Mouse (Mus musculus) urinary bladder, postnatal 25 days (tissue): Measurements from ENCODE around the gene 2410004P03Rik.
"Not testable (repeated sequence)": the region's sequence is repeated elsewhere in the genome, so short reads cannot be mapped to it uniquely, and the experiment has no call there.

ENCODE experiments used
- DNase-seq: peaks from one replicate; pipeline ENCODE4 v3.0.0; 2022; ENCODE audit warnings: low spot score

The 2410004P03Rik gene

DNA sequence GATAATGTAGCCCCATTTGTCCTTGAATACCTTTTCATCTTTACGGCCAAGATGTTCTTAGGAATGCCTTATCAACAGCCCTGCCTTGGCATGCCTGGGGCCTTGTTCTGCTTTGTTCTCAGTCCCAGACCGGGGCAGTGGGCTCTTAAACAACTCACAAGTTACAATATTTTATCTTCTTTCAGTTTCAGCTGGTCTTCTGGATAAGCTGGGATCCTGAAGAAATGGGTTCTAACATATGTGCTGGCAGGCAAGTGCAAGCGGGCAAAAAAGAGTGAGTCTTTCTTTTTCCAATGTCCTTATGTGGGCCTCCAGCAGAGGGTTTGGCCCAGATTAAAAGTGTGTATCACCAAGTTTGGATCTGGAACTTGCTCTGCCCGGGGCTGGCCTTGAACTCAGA lies 9.6 kb upstream of the 2410004P03Rik start:
- DNase-seq: not testable (repeated sequence)

DNA sequence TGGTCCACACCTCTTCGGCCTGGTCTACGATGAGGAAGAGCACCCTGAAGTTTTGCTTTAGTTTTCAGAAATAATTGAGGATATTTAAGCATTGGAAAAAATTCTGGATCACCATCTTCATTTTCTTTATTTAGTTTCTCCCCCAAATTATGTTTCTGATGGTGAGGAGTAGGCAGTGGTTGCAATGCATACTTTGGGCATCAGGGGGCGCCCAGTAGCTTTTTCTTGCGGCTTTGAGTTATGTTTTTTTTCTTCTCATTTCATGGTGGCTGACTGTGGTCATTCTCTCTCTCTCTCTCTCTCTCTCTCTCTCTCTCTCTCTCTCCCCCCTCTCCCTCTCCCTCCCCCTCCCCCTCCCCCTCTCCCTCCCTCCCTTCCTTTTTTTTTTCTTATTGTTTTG lies 6.9 kb upstream of the 2410004P03Rik start:
- DNase-seq: peak; percentile 55

DNA sequence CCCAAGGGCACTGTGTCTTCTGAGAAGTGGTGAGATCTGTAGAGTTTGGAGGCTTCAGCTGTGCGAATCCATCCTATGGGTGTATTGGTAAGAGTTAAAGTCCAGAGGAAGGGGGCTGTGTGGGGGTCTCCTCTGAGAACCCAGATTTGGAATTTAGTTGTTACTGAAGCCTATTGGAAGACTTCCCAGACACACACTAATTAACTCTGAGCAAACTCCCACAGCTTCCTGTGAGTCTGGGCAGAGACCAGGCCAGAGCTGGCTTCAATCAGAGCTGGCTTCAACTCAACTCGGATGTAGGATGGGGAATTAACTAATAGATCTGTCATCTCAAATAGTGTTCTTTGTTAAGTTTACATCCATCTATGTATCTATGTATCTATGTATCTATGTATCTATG lies 4.2 kb upstream of the 2410004P03Rik start:
- DNase-seq: no peak

DNA sequence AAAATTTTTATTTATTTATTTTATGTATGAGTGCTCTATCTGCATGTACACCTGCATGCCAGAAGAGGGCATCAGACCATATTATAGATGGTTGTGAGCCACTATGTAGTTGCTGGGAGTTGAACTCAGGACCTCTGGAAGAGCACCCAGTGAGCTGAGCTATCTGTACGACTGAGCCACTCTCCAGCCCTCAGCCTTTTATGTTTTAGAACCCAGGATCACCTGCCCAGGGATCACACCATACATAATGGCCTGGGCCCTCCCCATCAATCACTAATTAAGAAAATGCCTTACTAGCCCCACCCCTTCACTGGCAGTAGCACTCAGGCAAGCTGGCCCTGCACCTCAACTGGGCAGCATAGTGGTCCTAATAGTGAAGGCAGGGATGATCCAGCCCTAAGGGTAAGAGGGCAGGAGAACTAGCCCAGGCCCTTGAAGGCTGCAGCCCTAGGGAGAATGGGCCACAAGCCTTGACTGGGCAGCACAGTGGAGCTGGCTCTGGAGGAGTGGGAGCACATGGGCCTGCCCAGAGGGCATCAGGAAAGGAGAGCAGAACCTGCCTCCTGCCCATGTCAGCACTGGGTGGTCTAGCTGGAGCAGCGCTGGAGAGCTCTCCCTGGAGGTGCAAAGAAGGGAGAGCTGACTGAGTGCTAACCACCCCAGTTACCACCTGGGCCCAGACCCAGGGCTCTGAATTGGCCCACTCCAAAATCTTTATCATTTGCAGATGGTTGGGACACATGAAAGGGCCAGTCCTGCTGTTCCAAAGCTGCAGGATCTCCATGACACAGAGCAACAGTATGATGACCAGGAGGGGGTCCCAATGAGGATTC lies 756 bp upstream of the 2410004P03Rik start:
- no peak for DNase-seq

DNA sequence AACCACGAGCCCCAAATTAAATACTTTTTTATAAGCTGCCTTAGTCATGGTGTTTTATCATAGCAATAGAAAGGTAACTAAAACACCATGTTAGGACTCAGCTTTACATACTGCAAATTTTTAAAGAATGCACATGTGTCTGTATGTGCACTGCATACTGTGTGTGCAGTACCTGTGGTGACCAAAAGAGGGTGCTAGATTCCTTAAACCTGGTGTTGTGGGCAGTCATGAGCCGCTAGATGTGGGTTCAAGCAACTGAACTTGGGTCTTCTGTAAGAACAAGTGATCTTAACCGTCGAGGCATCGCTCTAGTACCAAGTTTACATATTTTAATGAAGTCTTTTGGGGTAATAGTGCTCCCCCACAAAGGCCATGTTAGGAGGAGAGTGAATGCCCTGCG lies 2.1 kb downstream of the 2410004P03Rik start:
- DNase-seq: no peak

- no peak for DNase-seq
Measured at GRCm38 (mm10) chr12:17001211-17001610, 10.3 kb downstream of the 2410004P03Rik start.

DNA sequence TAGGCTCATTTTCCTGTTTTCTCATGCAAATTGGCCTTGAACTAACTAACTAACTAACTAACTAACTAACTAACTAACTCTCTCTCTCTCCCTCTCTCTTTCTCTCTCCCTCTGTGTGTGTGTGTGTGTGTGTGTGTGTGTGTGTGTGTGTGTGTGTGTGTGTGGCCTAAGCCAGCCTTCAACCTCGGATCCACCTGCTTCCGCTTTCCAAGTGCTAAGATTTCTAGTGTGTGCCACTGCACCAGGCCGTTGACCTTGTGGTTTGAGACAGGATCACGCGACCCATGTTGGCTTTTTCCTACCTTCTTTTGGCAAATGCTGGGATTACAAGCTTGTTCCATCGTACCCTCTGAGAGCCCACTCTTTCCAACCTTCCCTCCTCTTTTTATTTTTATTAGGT lies 10.9 kb downstream of the 2410004P03Rik start:
- DNase-seq: no peak

- peak; percentile 77 for DNase-seq
Measured at GRCm38 (mm10) chr12:16999739-17000497, 11.6 kb downstream of the 2410004P03Rik start, which contains the start of gene Pqlc3. TSS of gene Pqlc3 (minus strand) at chr12:17000408.

GRCm38 (mm10) chr12:16999146-16999545 lies 12.4 kb downstream of the 2410004P03Rik start:
- DNase-seq: no peak

DNA sequence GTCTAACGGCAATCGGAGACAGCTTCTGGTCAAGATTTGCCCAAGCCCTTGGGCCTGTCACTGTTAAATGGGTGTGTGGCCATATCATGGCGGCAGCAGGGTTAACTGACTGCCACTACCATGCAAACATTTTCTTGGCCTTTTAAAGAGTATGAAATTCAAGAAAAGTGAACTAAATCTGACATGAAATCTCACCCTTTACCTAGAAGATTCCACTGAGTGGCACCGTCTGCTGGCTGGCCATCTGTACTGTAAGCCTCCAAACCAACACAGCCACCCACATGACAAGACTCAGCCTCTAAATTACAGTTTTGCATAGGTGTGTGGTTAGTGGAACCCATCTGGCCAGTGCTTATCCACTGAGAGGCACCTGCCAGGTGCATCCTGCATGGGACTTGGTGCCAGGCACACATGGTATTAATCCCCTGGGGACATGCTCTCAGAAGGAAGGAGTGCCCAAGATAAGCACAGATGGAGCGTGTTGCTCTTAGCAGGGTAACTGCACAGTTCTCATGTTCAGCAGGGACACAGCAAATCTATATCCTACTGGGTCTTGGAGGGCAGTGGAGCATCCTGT lies 14.6 kb downstream of the 2410004P03Rik start:
- DNase-seq: no peak

DNA sequence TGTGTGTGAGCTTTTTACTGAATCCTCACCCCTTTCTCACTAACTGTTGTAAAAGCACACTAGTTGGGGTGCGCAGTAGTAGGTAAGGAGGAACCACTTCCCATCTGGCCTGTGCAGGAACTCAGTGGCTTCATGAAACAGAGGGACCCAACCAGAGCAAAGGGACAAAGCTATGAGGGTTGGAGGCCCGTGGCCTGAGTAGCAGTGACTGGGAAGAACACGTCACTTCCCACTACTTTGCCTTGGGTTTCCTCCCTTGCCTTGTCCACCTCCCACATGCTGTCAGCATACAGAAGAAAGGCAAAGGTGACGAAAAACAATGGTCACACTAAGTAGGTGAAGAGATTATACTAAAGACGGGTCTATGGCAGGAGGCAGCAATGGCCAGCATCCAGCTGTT lies 15.2 kb downstream of the 2410004P03Rik start:
- no peak for DNase-seq

- no peak for DNase-seq
Measured at GRCm38 (mm10) chr12:16994291-16994690, 17.2 kb downstream of the 2410004P03Rik start.

DNA sequence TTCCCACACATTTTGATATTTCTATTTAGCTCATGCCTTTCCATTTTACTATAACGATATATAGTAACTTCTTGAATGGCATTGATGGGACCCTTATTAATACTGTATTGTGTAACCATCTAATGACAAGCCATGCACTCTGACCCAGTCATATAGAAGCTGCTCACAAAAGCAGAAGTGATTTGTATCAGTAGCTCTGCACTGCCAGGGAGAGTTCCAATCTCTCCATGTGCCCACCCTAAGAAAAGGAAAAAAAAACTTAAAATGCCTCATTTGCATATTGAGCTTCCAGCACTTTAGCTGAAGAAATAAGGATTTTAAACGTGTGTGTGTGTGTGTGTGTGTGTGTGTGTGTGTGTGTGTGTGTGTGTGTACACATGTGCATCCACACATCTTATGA lies 19.2 kb downstream of the 2410004P03Rik start:
- no peak for DNase-seq

- DNase-seq: no peak
Measured at GRCm38 (mm10) chr12:16991376-16991775, 20.2 kb downstream of the 2410004P03Rik start.

- no peak for DNase-seq
Measured at GRCm38 (mm10) chr12:16985778-16986177, 25.7 kb downstream of the 2410004P03Rik start.

DNA sequence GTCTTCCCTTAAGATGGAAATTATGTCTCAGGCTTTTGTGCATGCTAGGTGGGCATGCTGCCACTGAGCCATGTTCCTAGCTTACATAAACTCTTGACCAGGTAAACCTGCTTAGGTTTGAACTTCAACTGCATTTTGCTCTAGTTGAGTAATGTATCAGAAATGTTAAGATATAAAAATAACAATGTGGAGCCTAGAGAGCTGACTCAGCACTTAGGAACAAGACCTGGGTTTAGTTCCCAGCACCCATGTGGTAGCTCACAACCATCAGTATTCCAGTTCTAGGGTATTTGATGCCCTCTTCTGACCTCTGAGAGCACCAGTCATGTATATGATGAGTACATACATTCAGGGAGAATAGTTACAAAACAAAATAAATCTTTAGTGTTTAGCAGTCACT lies 34.4 kb downstream of the 2410004P03Rik start:
- no peak for DNase-seq

GRCm38 (mm10) chr12:16966811-16967210 lies 44.7 kb downstream of the 2410004P03Rik start:
- no peak for DNase-seq

DNA sequence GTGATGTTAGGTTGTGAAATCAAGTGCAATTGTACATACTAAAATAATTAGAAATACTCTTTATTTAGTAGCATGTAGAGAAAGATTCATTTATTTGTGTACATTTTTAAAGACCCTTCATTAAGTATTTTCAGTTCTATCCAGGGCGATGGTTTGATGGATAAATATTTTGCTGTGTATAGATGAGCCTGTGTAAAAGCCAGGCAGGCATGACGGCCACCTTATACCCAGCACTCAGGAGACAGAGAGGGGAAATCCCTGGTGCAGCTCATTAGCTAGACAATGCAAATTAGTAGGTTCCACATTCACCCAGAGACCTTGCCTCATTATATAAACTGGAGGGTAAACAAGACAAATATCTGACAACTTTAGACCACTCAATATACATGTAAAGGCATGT lies 48.2 kb downstream of the 2410004P03Rik start:
- no peak for DNase-seq

DNA sequence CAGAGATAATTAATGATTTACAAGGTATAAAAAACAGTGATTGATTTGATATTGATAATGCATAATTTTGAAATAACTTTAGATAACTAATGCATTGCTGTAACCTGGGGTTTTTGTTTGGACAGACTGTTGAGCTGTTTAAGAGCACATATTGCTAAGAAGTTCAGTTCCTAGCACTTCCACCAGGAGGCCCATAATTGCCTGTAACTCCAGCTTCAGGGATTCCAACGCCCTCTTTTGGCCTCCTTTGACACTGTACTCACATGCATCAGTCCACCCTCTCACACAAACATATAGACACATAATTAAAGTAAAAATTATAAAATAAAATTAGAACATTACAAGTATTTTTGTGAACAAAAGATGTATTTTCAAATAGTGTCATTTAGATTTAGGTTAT lies 52.7 kb downstream of the 2410004P03Rik start:
- DNase-seq: no peak
